Mouse (Mus musculus): Measurements from ENCODE around the gene Vmn1r192.
"Not testable (repeated sequence)": the region's sequence is repeated elsewhere in the genome, so short reads cannot be mapped to it uniquely, and the experiment has no call there.

The Vmn1r192 gene

GRCm38 (mm10) chr13:22191041-22191440, at the start of gene Vmn1r192:
Gene Vmn1r192, minus strand, starts transcription at chr13:22191141.
- no peak for TF ChIP-seq GATA4 (IDR thresholded peaks at IDR 0.05; ENCODE audit: insufficient replicate concordance, low read length)

GRCm38 (mm10) chr13:22223060-22223459, 32.1 kb upstream of the Vmn1r192 start, which contains the start of gene Vmn1r193:
Gene Vmn1r193, minus strand, starts transcription at chr13:22223160.
- TF ChIP-seq GATA4 (IDR thresholded peaks at IDR 0.05; ENCODE audit: insufficient replicate concordance, low read length), result not testable (repeated sequence)

GRCm38 (mm10) chr13:22190385-22190784, 556 bp downstream of the Vmn1r192 start:
- TF ChIP-seq GATA4 (IDR thresholded peaks at IDR 0.05; ENCODE audit: insufficient replicate concordance, low read length), result no peak

- no peak for TF ChIP-seq GATA4 (IDR thresholded peaks at IDR 0.05; ENCODE audit: insufficient replicate concordance, low read length)
Observed at GRCm38 (mm10) chr13:22189313-22189712, 1.6 kb downstream of the Vmn1r192 start.

GRCm38 (mm10) chr13:22183869-22184268, 7.1 kb downstream of the Vmn1r192 start, which contains the start of gene Vmn1r191:
Gene Vmn1r191, minus strand, starts transcription at chr13:22183969.
- no peak for TF ChIP-seq GATA4 (IDR thresholded peaks at IDR 0.05; ENCODE audit: insufficient replicate concordance, low read length)

- no peak for TF ChIP-seq GATA4 (IDR thresholded peaks at IDR 0.05; ENCODE audit: insufficient replicate concordance, low read length)
Observed at GRCm38 (mm10) chr13:22168416-22168815, 22.5 kb downstream of the Vmn1r192 start.

Measured in liver, adult (tissue).